Mouse (Mus musculus): ENCODE measurements at regions not wholly inside any gene's neighbourhood (a gene's known extent, or its start where the extent isn't known, plus 50 kb on each side); places are given as distances from the start of the nearest gene placed in this dataset.
A peak's percentile ranks its signal among the peaks of the same experiment; 100 is the strongest.

DNA sequence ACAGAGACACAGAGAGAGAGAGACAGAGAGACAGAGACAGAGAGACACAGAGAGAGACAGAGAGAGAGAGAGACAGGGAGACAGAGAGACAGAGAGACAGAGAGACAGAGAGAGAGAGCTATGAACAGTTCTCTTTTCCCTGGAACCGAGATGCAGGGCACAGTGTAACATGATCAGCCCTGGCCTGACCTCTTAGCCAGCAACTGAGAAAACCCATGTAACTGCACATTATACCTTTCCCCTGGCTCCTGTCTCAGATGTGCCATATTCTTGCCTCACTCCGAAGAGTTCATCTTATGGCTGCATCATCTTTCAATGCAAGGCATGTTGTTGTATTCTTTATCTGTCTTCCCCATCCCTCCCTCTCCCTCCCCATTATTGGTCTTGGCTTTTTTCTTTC lies 86.5 kb upstream of the Cd93 start:
- Histone ChIP-seq H3K36me3 (ENCODE audit: insufficient read depth, low read length) (no peaks in the 10 kb centered on the region), H3K4me3 (replicated peaks; ENCODE audit: low read depth, low read length) (no peak overlapping the region), H3K9me3 (replicated peaks; ENCODE audit: low read length) (no peaks in the 10 kb centered on the region), H3K4me2 (ENCODE audit: low read length) (no peak overlapping the region), H3K9ac (ENCODE audit: low read depth, low read length) (no peak overlapping the region), H3K27me3 (ENCODE audit: insufficient read depth, low read length) (no peaks in the 10 kb centered on the region), H3K27ac (no peak overlapping the region), H3K4me1 (replicated peaks; ENCODE audit: insufficient read depth, low read length) (no peaks in the 10 kb centered on the region)
- DNase-seq (ENCODE audit: low spot score) (no peak), ATAC-seq (replicated peaks; ENCODE audit: low FRiP score, low read depth) (no peak)
- 34% methylated on average over 2 of the region's 2 CpGs for WGBS
- no peak for TF ChIP-seq CTCF (IDR thresholded peaks at IDR 0.05; ENCODE audit: low read depth)

- TF ChIP-seq CTCF (IDR thresholded peaks at IDR 0.05; ENCODE audit: low read depth), result no peak
- Histone ChIP-seq H3K4me1 (replicated peaks; ENCODE audit: insufficient read depth, low read length) (no peaks in the 10 kb centered on the region), H3K9me3 (replicated peaks; ENCODE audit: low read length) (no peaks in the 10 kb centered on the region), H3K4me2 (ENCODE audit: low read length) (no peak overlapping the region), H3K9ac (ENCODE audit: low read depth, low read length) (no peak overlapping the region), H3K27me3 (ENCODE audit: insufficient read depth, low read length) (no peaks in the 10 kb centered on the region), H3K27ac (no peak overlapping the region), H3K36me3 (ENCODE audit: insufficient read depth, low read length) (no peaks in the 10 kb centered on the region), H3K4me3 (replicated peaks; ENCODE audit: low read depth, low read length) (no peak overlapping the region)
- no peak for ATAC-seq (replicated peaks; ENCODE audit: low FRiP score, low read depth)
- no peak for DNase-seq (ENCODE audit: low spot score)
- WGBS, result 84% methylated on average over 5 of the region's 5 CpGs
These were observed 84.4 kb upstream of the Cd93 start for GRCm38 (mm10) chr2:148527755-148528154.

DNA sequence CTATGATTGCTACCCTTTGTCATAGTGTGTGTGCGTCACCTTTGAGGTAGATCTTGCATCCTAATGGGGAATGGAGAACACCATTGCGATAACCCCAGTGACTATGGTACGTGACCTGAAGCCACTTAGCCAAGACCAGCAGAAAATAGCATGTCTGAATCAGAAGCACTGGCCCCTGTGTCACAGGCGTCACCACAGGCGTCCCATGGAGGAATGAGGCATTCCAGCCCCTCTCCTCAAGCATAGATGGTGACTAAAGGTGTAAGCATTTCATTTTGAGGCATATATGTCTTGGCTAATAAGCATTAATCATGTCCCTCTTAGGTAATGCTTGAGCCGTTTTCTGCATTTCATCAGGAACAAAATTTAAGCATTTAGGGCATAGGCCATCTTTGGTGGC lies 82.1 kb upstream of the Cd93 start:
- no peak for TF ChIP-seq CTCF (IDR thresholded peaks at IDR 0.05; ENCODE audit: low read depth)
- DNase-seq (ENCODE audit: low spot score), result no peak
- Histone ChIP-seq H3K9ac (ENCODE audit: low read depth, low read length) (no peak overlapping the region), H3K27me3 (ENCODE audit: insufficient read depth, low read length) (no peaks in the 10 kb centered on the region), H3K27ac (no peak overlapping the region), H3K4me2 (ENCODE audit: low read length) (no peak overlapping the region), H3K9me3 (replicated peaks; ENCODE audit: low read length) (no peaks in the 10 kb centered on the region), H3K36me3 (ENCODE audit: insufficient read depth, low read length) (no peaks in the 10 kb centered on the region), H3K4me3 (replicated peaks; ENCODE audit: low read depth, low read length) (no peak overlapping the region), H3K4me1 (replicated peaks; ENCODE audit: insufficient read depth, low read length) (no peaks in the 10 kb centered on the region)
- 85% methylated on average over 6 of the region's 6 CpGs for WGBS
- ATAC-seq (replicated peaks; ENCODE audit: low FRiP score, low read depth), result no peak

DNA sequence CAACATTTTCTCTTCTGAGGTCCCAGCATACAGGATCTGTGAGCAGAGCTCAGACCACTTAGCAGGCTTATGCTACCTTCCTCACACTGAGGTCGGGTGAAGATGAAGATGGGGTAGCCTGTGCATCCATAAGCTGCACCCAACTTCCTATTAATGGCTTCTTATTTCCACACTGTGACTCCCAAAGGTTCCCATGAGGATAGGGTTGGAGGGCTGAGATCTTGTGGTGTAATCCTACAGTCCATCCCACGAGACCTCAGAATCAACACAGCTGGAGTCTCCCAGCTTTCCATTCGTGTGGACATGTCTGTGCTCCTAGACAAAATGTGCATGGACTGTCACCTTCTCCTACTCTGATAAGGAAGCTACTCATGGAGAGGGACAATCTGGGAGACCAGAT lies 80.0 kb upstream of the Cd93 start:
- TF ChIP-seq CTCF (IDR thresholded peaks at IDR 0.05; ENCODE audit: low read depth), result no peak
- no peaks in the 10 kb centered on the region for H3K4me1 ChIP-seq (replicated peaks; ENCODE audit: insufficient read depth, low read length)
- DNase-seq (ENCODE audit: low spot score) (no peak), ATAC-seq (replicated peaks; ENCODE audit: low FRiP score, low read depth) (no peak)
- no peak overlapping the region for H3K4me2 ChIP-seq (ENCODE audit: low read length)
- no peak overlapping the region for H3K27ac ChIP-seq
- 81% methylated on average over 3 of the region's 3 CpGs for WGBS
- H3K36me3 ChIP-seq (ENCODE audit: insufficient read depth, low read length), result no peaks in the 10 kb centered on the region
- no peaks in the 10 kb centered on the region for H3K27me3 ChIP-seq (ENCODE audit: insufficient read depth, low read length)
- H3K4me3 ChIP-seq (replicated peaks; ENCODE audit: low read depth, low read length), result no peak overlapping the region
- H3K9ac ChIP-seq (ENCODE audit: low read depth, low read length), result no peak overlapping the region
- no peaks in the 10 kb centered on the region for H3K9me3 ChIP-seq (replicated peaks; ENCODE audit: low read length)

DNA sequence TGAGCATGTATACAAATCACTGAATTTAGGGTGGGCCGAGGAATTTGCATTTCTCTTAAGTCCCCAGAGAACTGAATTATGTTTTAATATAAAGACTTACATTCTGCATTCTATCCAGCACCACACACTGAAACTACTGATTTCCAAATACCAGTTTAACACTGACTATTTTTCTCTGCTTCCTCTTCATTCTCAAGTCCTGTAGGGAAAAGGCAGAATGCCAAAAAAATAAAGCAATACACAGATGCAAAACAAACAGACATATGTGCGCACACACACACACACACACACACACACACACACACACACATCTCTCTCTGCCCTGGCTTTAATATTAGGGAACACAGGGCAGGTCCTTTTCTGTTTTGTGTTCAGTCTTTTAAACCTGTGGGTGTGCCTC lies 79.6 kb upstream of the Cd93 start:
- Histone ChIP-seq H3K27me3 (ENCODE audit: insufficient read depth, low read length) (no peaks in the 10 kb centered on the region), H3K9me3 (replicated peaks; ENCODE audit: low read length) (no peaks in the 10 kb centered on the region), H3K36me3 (ENCODE audit: insufficient read depth, low read length) (no peaks in the 10 kb centered on the region), H3K27ac (no peak overlapping the region), H3K4me1 (replicated peaks; ENCODE audit: insufficient read depth, low read length) (no peaks in the 10 kb centered on the region), H3K4me2 (ENCODE audit: low read length) (no peak overlapping the region), H3K4me3 (replicated peaks; ENCODE audit: low read depth, low read length) (no peak overlapping the region), H3K9ac (ENCODE audit: low read depth, low read length) (no peak overlapping the region)
- DNase-seq (ENCODE audit: low spot score) (no peak), ATAC-seq (replicated peaks; ENCODE audit: low FRiP score, low read depth) (no peak)
- TF ChIP-seq CTCF (IDR thresholded peaks at IDR 0.05; ENCODE audit: low read depth), result no peak
- WGBS, result 92% methylated on average over 2 of the region's 2 CpGs

- DNase-seq (ENCODE audit: low spot score), result no peak
- no peaks in the 10 kb centered on the region for H3K9me3 ChIP-seq (replicated peaks; ENCODE audit: low read length)
- no peak overlapping the region for H3K4me3 ChIP-seq (replicated peaks; ENCODE audit: low read depth, low read length)
- H3K27ac ChIP-seq, result no peak overlapping the region
- no peaks in the 10 kb centered on the region for H3K27me3 ChIP-seq (ENCODE audit: insufficient read depth, low read length)
- H3K36me3 ChIP-seq (ENCODE audit: insufficient read depth, low read length), result no peaks in the 10 kb centered on the region
- 43% methylated on average over 5 of the region's 5 CpGs for whole genome bisulfite sequencing
- H3K4me2 ChIP-seq (ENCODE audit: low read length), result no peak overlapping the region
- H3K4me1 ChIP-seq (replicated peaks; ENCODE audit: insufficient read depth, low read length), result no peaks in the 10 kb centered on the region
- H3K9ac ChIP-seq (ENCODE audit: low read depth, low read length), result no peak overlapping the region
- no peak for ATAC-seq (replicated peaks; ENCODE audit: low FRiP score, low read depth)
- no peak for TF ChIP-seq CTCF (IDR thresholded peaks at IDR 0.05; ENCODE audit: low read depth)
These were observed 78.7 kb upstream of the Cd93 start for GRCm38 (mm10) chr2:148521966-148522575.

DNA sequence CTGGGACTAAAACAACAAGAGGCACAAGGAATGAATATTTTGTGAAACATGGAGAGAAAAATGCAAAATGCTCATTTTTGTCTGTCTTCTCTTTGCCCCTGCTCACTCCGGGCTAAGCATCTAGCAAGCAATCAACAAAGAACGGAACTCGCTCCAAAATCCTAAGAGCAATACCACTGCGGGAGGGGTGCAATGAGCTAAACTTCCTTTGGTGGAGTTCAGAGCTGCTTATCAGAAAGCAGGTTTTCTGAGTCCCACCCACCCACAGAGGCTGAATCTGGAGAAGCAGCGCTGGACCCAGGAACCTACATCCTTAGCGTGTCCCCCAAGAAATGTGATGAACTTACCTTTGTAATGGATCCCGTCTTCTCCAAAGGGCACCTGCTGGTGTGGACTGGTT lies 76.9 kb upstream of the Cd93 start:
- Histone ChIP-seq H3K27ac (no peak overlapping the region), H3K4me2 (ENCODE audit: low read length) (no peak overlapping the region), H3K9me3 (replicated peaks; ENCODE audit: low read length) (no peaks in the 10 kb centered on the region), H3K27me3 (ENCODE audit: insufficient read depth, low read length) (no peaks in the 10 kb centered on the region), H3K9ac (ENCODE audit: low read depth, low read length) (no peak overlapping the region), H3K36me3 (ENCODE audit: insufficient read depth, low read length) (no peaks in the 10 kb centered on the region), H3K4me3 (replicated peaks; ENCODE audit: low read depth, low read length) (no peak overlapping the region), H3K4me1 (replicated peaks; ENCODE audit: insufficient read depth, low read length) (no peaks in the 10 kb centered on the region)
- ATAC-seq (replicated peaks; ENCODE audit: low FRiP score, low read depth) (no peak), DNase-seq (ENCODE audit: low spot score) (peak; percentile 32)
- no peak for TF ChIP-seq CTCF (IDR thresholded peaks at IDR 0.05; ENCODE audit: low read depth)
- WGBS, result 76% methylated on average over 7 of the region's 7 CpGs
